Mouse (Mus musculus): ENCODE results near the gene Dguok.

Gene Dguok

DNA sequence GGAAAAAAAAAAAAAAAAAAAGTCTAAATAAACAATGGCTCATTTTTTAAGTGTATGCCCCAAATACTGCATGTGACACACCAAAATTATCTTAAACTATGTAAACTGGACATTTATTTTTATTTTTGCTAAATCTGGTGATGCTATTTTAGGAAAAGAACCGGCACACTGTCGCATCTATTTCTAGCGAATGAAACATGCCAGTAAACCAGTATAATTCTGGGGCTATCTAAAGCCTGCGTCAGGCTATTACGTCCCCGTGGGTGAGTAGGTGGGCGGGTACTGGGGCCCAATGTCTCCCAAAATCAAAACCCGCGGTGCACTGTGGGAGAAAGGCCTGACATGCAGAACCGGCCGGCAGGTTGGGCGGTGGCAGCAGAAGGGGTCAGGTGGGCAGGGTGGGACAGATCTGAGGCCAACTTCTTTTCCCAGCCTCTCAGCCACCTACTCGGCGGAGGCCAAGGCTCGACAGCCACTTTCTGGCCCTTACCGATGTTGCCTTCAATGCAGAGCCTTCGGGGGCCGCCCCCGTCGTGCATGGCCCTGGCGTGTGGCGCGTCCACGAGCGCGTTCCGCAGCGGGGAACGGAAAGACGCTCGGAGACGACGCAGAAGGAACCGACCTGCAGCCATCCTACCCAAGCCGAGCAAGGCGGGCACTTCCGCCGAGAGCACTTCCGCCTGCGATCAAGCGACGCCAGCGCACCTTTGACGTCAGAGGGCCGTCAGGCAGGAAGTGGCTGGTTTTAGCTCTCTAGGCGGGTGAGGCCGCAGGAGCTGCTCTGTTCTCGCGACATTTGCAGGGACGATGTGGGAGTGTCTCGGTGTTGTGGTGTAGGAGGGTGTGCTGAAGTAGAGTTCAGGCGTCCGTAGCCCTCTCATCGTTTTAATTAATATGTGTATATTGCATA lies at the start of gene Dguok:
Gene Dguok (minus strand): TSS at position 712 of the 910 bp plus-strand sequence.
- DNase-seq (ENCODE audit: low spot score in 2 of 2): peak; percentile 96

DNA sequence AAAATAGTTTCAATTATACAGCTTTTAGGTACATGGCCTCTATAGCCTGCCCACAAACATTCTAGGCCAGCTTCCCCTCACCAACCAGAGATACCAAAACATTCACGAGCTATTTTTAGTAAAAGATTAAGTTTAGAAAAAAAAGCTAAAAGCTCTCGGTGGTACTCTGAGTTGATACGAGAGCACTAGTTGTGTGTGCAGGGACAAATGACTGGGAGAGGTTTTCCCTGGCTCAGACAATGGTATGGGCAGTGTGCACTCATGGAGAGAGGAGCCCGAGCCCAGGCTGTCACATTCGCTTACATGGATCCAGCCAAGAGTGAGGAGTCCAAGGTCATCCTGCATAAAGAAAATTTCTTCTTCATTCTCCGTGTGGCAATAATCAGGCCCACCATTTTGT lies 49.2 kb upstream of the Dguok start:
- DNase-seq (ENCODE audit: low spot score in 2 of 2): no peak

DNA sequence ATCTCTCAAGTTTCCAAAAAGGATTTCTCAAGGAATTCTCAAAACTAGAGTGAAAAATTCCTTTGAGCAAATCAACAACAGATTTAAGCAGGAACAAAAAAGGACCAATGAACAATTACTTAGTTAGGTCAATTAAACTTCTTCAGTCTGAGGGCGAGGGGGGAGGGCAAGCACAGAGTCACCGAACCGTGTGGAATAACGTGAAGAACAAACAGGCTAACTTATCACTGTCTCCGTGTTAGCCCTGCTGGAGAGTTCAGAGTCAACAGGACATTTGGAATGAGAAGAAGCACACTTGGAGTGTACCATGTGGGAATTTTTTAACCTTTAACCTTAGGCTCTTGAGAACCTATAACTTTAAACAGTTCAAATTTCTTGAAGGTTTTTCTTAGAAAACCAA lies 41.6 kb upstream of the Dguok start:
- no peak for DNase-seq (ENCODE audit: low spot score in 2 of 2)

DNA sequence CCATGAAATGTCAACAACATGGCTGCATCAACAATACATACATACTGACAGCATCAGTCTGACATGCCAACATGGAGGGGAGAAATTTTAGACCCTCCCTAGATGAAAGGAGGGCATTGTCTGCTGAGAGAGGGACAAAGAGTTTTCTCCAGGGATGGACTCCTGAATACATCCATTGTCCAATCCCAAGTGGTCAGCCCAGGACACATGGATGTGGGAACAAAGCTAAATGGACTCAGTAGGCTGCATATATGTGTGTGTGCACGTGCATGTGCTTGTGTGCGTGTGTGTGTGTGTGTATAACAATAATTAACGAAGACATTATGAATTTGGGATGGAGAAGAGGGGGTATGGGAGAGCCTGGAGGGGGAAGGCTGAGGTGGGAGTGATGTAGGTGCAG lies 39.0 kb upstream of the Dguok start:
- DNase-seq (ENCODE audit: low spot score in 2 of 2): no peak

DNA sequence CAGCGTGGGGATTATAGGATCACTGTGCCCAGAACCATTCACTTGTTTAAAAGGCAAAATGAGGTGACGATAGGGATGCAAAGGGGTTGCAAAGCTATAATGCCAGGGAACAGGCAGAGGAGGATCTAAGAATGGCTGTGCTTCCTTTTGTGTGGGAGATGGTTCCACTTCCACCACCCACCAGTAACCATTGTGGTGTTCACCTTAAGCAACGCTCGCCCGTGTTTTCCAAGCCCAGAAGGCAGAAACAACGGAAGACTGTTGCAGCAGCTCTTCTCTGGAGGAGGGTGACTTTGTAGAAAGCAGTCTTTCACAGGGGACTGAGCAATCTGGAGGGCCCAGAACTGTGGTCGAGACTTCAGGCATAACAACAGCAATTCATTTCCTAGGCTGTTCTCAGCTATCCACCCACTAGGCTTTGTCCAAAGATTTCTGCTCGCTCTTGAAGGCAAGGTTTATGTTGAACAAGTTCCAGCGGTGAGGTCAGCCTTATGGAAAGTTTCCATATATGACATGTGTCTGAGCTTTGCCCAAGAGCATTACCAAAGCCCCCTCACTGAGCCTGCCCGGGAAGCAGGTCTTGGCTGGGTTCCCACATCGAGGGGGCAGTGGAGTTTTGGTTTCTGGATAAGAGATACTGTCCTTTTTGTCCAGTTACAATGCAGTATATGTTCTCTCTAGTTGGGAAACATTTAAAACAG lies 35.1 kb upstream of the Dguok start:
- DNase-seq (ENCODE audit: low spot score in 2 of 2): peak; percentile 50 to 71

DNA sequence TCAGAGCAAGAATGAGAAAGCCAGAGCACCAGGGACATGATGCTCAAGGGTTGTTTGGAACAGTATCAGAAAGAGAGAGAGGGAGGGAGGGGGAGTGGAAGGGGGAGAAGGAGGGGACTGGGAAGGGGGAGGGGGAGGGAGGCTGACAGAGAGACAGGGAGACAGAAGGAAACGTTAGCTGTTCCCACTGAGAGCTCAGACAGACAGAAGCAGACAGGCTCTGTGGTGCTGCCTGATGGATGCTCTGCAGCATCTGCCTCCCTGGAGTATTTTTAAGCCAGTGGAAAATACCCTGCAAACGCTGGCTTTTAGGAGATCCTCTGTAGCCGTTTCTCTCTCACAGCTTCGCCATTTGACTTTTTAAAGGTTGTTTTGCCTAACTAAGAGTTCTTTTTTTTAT lies 33.2 kb upstream of the Dguok start:
- DNase-seq (ENCODE audit: low spot score in 2 of 2): no peak

DNA sequence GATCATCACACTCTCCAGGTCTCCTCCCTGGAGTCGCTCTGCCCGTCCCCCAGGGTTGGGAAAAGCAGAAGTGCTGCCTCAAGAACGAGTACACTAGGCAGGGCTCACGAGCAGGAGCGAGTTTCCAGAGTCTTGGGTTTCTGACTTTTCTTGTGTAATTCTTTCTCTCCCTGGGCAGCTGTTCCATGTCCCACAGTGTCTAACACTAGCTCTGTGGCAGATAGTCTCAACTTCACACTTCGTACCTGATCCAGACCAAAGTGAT lies 30.0 kb upstream of the Dguok start:
- no peak for DNase-seq (ENCODE audit: low spot score in 2 of 2)

DNA sequence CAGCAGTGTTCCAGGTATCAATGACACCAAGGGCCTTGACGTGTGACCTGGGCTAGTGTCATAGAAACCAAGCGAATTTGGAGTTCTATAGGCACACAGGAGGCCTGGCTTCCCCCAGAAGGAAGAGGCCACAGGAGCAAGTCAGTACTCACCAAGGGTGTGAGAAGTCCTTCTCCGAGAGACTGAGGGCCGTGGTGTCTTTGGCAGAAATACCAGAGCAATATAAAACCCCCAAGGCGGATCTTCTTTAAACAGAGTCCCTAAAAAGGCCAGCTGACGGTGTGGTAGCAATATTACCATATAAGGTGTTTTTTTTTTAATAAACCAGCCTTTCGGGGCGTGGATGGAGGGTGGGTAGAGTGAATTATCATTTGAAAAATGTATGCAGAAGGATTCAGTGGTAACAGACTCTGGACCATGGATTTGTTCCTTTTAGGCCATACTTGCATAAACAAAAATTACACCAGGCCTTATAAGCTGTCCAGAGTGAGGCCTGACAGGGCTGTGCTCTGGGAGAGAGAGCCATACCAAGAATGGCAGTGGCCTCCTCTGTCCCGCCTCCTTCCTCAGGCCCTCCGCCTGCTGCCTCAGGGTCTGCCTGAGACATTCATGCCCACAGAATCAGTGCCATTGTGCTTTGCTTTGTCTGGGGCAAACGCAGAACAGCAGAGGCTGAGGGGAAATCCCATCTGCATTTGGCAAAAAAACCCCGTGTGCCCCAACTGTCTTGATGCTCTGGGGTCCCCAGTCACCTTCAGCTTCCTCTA lies 29.4 kb upstream of the Dguok start, which contains the start of gene Actg2:
Gene Actg2 (minus strand): TSS at position 238 of the 767 bp plus-strand sequence.
- peak in 1 of 2 experiments; percentile 25 for DNase-seq (ENCODE audit: low spot score in 2 of 2)

DNA sequence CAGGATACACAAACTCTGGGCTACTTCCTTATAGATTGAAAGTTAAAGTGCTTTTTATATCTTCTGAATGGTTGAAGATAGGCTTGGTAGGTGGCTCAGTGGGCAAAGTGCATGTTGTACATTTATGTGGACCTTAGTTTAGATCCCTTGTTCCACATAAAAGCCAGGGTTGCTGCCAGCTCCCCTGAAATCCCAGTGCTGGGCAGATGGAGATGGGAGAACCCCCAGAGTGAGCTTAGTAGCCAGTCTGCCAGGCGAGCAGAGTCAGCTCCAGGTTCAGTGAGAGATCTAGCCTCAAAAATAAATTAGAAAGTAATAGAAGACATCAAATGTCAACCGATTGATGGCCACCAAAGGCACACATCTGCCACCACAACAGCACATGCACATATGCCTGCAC lies 25.8 kb upstream of the Dguok start:
- DNase-seq (ENCODE audit: low spot score in 2 of 2): no peak

DNA sequence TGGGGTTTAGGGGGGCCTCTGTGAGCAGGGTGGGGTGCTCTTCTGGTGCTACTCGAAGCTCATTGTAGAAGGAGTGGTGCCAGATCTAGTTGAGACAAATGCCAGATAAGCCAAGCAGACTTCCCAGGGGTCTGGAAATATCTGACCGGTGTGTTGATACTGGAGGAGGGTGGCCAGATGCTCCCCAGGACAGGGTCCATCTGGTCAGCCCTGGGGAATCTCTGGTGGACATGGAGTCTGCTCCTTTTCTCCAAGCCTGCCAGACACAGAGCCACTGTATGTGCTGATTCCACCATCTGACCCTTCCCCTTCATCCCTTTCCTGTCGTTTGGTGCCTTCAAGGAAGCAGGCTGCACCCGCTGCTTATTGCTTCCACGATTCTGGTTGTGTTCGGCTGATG lies 16.4 kb upstream of the Dguok start:
- no peak for DNase-seq (ENCODE audit: low spot score in 2 of 2)

DNA sequence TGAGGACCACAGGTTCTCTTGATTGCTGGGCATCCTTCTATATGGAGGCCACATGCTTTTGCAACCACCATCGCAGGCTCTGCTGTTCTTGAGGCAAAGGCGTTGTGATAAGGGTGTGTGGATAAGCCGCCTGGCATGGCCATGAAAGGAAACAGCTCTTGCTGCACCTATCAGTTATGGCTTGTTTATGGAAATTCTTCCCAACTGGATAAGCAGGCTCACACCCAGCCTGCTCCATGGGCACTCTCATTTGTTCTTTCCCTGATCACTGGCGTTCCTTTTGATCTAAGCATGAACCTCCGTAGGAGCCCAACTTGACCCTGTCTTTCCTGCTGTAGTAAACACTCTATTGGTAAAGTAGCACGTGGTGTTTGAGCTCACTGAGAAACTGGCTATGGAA lies 15.0 kb upstream of the Dguok start:
- no peak for DNase-seq (ENCODE audit: low spot score in 2 of 2)

DNA sequence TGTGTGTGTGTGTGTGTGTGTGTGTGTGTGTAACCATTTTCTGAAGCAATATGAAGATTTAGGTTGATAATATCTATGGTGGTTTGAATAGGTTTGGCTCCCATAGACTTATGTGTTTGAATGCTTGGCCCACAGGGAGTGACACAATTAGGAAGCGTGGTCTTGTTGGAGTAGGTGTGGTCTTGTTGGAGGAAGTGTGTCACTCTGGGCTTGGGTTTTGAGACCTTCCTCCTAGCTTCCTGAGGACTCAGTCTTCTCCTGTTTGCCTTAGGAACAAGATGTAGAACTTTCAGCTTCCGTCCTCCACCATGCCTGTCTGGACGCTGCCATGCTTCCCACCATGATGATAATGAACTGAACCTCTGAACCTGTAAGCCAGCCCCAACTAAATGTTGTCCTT lies 11.9 kb upstream of the Dguok start:
- DNase-seq (ENCODE audit: low spot score in 2 of 2): no peak

DNA sequence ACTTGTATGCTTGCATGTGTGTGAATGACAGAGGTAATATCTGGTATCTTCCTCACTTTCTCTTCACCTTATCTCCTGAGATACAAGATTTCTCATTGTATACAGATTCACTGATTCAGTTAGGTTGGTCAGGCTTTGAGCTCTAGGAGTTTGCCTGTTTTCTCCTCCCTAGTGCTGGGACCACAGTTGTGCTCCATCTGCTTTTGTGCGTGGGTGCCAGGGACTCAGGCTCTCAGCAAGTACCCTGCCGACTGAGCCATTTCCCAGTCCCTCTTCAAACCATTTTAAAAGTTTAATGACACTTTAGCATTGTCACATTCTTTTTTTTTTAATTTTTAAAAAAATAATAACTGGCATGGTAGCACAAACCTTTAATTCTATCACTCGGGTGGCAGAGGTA lies 8.4 kb upstream of the Dguok start:
- DNase-seq (ENCODE audit: low spot score in 2 of 2): no peak

DNA sequence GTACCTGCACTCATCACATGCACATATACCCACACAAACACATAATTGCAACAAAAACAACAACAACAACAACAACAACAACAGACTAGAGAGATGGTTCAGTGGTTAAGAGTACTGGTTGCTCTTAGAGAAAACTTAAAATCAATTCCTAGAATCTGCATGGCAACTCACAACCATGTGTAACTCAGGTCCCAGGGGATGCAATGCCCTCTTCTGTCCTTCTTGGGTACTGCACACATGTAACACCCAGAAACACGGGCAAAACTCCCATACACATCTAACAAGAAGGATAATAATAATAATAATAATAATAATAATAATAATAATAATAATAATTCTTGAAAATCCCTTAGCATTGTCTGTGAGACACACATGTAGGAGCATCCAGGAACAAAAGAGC lies 5.7 kb upstream of the Dguok start:
- DNase-seq (ENCODE audit: low spot score in 2 of 2): peak in 1 of 2 experiments; percentile 66

DNA sequence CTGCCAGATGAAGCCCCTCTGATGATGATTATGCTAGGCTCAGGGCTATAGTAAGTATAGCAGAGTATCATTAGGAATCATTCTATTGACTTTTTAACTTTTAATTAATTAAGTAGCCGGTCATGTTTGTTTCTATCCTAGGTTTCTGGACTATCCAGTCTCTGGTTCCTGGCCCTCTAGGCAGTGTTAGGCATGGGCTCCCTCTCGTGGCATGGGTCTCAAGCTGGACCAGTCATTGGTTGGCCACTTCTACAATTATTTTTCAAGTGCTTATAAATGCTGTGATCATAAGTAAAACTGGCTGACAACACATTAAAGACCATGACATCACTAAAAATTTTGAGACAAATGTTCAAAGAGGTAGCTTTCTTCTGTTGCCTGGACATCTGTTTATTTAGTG lies 3.4 kb upstream of the Dguok start:
- DNase-seq (ENCODE audit: low spot score in 2 of 2): no peak

DNA sequence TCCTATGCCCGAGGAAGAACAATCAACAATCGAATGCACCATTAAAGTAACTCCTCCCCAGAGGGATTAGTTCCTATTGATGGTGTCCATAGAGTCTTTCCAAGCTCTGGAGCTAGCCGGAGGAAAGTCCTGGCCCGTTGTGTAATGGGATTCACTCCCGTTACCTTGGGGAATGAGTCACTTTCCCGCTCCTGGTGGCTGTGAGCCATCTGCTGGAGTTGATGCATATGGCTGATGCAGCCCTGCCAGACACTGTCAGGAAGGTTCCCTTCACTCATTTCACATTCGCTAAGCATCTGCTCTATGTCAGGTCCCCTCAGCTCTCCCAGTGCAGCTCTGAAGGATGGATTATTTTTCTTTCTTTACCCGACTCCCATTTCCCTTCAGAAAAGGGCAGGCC lies 2.7 kb upstream of the Dguok start:
- no peak for DNase-seq (ENCODE audit: low spot score in 2 of 2)

DNA sequence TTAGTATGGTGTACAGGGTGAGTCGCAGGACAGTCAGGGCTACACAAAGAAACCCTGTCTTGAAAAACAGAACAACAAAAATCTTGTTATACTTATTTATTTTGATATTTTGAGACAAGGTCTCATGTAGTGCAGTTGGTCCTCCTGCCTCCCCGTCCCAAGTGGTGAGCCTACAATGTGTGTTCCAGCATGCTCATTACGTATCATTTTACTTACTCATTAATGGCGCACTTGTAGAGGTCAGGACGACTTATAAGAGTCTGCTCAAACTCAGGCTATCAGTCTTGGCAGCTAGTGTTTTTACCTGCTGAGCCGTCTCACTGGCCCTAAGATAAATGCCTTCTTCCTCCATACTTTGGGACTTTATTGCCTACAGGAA lies 388 bp upstream of the Dguok start:
- no peak for DNase-seq (ENCODE audit: low spot score in 2 of 2)

DNA sequence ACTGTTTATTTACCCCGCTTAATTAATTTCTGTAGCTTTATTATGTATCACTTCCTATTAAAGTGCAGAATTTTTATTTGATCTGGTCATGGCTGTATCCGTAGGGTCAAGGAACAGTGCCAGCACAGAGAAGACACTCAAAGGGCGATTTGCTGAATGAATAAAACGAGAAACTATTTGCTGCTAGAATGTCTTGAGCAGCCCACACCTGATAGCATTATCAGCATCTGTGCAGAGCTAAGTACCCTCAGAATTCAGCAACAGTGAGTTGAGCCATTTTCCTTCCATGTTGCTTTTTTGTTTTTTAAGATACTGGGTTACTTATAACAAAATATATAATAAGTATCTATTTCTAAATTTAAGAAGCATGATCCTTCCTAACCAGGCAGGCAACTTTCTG lies 1.2 kb downstream of the Dguok start:
- DNase-seq (ENCODE audit: low spot score in 2 of 2): no peak

DNA sequence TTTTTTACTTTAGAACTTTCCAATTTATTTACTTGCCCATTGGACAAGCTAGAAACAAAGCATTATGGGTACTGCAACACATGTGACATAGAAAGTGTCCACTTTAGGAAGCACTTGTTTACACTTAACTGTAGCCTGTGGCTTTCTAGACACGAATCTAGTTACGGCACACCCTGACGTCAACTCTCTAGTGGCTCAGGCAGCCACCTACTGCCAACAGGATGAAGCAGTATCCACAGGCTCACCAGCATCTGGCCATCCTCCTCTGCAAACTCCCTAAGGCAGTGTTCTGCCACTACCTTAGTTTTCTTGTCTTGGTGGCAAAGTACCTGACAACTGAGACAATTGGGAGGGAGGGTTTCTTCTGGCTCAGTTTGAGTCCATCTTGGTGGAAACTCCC lies 3.4 kb downstream of the Dguok start:
- no peak for DNase-seq (ENCODE audit: low spot score in 2 of 2)

DNA sequence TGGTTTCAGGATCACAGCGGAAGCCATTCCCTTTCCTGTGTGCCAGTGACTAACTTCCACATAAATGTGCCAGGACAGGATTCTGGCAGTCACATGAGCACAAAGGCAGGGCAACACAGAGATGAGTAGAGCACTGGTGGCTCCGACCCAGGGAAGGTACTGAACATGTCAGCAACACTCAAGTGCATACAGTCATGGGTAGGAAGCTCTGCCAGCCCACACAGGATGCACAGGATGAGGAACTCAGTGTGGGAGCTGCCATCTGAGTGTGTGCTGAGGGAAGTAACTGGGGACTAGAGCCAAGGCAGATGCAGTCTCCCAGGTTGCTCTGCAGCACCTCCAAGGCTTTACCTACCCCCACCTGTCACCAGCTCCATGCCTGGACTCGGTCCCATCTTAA lies 4.1 kb downstream of the Dguok start:
- no peak for DNase-seq (ENCODE audit: low spot score in 2 of 2)

DNA sequence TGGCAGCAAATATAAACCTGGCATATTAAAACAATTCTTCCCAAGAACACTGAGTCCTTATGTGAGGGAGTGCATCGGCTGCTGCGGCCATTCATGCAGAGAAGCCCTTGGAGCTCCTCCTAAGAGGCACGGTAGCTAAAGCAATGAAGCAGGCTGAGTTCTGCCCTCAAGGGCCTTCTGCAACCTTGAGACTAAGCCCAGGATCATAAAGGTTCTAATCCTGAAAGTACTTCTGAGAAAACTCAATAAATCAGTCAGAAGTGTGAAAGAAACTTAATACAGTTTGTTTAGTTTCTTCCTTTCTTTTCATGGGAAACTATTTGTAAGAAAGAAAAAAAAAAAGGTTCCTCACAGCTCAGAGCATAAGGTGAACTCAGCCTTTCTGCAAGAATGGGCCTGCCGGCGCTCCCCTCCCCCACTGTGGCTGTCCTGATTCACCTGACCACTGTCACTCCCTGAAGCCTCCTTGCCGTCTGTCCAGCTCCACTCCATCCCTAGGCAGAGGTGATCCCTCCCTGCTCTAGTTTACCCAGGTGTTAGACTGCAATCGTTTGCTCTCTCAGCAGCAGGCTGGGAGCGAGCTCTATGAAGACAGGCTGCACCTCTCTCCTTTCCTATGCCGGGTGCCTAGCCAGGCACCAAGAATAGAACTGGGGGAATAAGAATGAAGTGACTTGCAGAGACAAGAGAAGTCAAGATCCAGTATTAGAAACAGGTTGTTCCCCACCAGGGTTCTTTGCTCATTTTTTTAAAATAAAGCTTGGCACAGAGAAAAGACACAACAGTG lies 5.1 kb downstream of the Dguok start:
- DNase-seq (ENCODE audit: low spot score in 2 of 2): no peak

DNA sequence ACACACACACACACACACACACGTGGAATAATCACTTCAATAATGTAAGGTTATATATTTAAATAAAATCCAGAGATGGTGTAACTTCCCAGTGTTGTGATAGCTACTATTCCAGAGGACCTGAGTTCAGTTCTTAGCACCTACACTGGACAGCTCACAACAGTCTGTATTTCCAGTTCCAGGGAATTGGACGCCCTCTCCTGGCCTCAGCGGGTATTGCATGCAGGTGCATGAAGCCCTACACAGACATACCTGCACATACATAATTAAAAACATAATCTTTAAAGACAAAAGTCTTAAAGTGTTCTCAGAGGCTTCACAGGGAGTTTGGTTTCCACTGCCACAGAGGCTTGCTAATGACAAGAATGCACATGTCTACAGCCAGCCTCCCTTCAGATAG lies 6.3 kb downstream of the Dguok start:
- DNase-seq (ENCODE audit: low spot score in 2 of 2): no peak

Data from urinary bladder, postnatal 4 days (tissue).